Mouse (Mus musculus) liver, embryonic 14.5 days (tissue): ENCODE measurements around the gene Adgre5. TPM values are rescaled to one million over a fixed set of nuclear protein-coding genes. Genes with fewer than 3 reads are reported as not detected.

Experiments used
- ATAC-seq: fragments of 200-750 bp; cut with Nextera tagmentation; 2 replicates; pipeline ENCODE4 v1.8.0; 2017; ENCODE audit warnings: moderate number of reproducible peaks, mild to moderate bottlenecking, moderate library complexity; ENCODE audit not compliant: insufficient read depth
- DNase-seq, 3 experiments: peaks; one replicate each; pipeline ENCODE4 v3.0.0-alpha.2; 2012 to 2013; ENCODE audit warnings: low read depth in 3 of 3, low spot score in 3 of 3
- H3K27ac ChIP-seq: fragments of 300-500 bp; sonication (generic); 2 replicates; pipeline ENCODE4 v1.5.1; 2014; ENCODE audit warnings: moderate library complexity, mild to moderate bottlenecking, control low read depth, inconsistent platforms
- H3K27me3 ChIP-seq: fragments of 300-500 bp; sonication (generic); 2 replicates; pipeline ENCODE4 v1.6.1; 2014; ENCODE audit warnings: mild to moderate bottlenecking, low read length, moderate library complexity; ENCODE audit not compliant: control insufficient read depth, insufficient read depth
- H3K36me3 ChIP-seq: fragments of 300-500 bp; sonication (generic); replicated peaks from 2 replicates; pipeline ENCODE4 v1.6.1; 2014; ENCODE audit warnings: low read depth; ENCODE audit not compliant: control insufficient read depth, insufficient read depth
- H3K4me1 ChIP-seq, 2 experiments: fragments of 200-500 bp in 1 of 2; fragments of 300-500 bp in 1 of 2; sonication (generic) in 1 of 2; replicated peaks; 2 replicates each; pipeline ENCODE4 v1.6.1; 2012 to 2014; ENCODE audit warnings: antibody characterized with exemption in 1 of 2, inconsistent platforms in 1 of 2, low read length in 1 of 2; ENCODE audit not compliant: control insufficient read depth in 2 of 2, insufficient read depth in 2 of 2
- H3K4me2 ChIP-seq: fragments of 300-500 bp; sonication (generic); 2 replicates; pipeline ENCODE4 v1.6.1; 2014; ENCODE audit warnings: low read depth, mild to moderate bottlenecking, control low read depth, moderate library complexity
- H3K4me3 ChIP-seq, 2 experiments: fragments of 200-500 bp in 1 of 2; fragments of 300-500 bp in 1 of 2; sonication (generic) in 1 of 2; 2 replicates each; pipeline ENCODE4 v1.5.1; 2012 to 2014; ENCODE audit warnings: low read depth in 2 of 2, low read length in 2 of 2, mild to moderate bottlenecking in 2 of 2, control low read depth in 1 of 2, inconsistent platforms in 1 of 2, moderate library complexity in 1 of 2; ENCODE audit not compliant: insufficient read depth in 1 of 2
- H3K9ac ChIP-seq: fragments of 300-500 bp; sonication (generic); replicated peaks from 2 replicates; pipeline ENCODE4 v1.6.1; 2014; ENCODE audit warnings: mild to moderate bottlenecking, control low read depth, moderate library complexity
- H3K9me3 ChIP-seq: fragments of 300-500 bp; sonication (generic); 2 replicates; pipeline ENCODE4 v1.6.1; 2016; ENCODE audit warnings: low read length, mixed read lengths; ENCODE audit not compliant: control insufficient read depth
- CTCF ChIP-seq: IDR thresholded peaks from 2 replicates; pipeline ENCODE4 v1.5.1; 2016; ENCODE audit warnings: antibody characterized with exemption, low read depth, control low read depth
- EP300 ChIP-seq: IDR thresholded peaks from 2 replicates; pipeline ENCODE4 v1.6.1; 2016; ENCODE audit warnings: antibody characterized with exemption, low read depth
- WGBS: fragments of 180-500 bp; shearing (Covaris S2); extraction: QIAGEN DNeasy Blood & Tissue Kit; methylation state at CpG from one replicate; pipeline ENCODE4 v1.1.7; 2014; ENCODE audit not compliant: insufficient replicate concordance; 5-methylcytosine and 5-hydroxymethylcytosine counted together
- polyA plus RNA-seq, 2 experiments: library from polyadenylated mRNA; depleted of rRNA in 1 of 2; stranded (reverse) in 1 of 2; unstranded in 1 of 2; fragments of >200 nt; fragmentation: Nextera tagmentation in 1 of 2; extraction: Ambion mirVana in 1 of 2; gene quantifications; 2 replicates each; pipeline versions ENCODE4 v1.2.1 to v1.2.3; 2012 to 2014

Gene Adgre5
- polyA plus RNA-seq, 2 experiments = 8.7 to 11.3 TPM

GRCm38 (mm10) chr8:83765663-83766062, 24.5 kb upstream of the Adgre5 start:
- Histone ChIP-seq H3K27ac (no peak overlapping the region), H3K27me3 (no peaks in the 10 kb centered on the region), H3K9me3 (no peaks in the 10 kb centered on the region), H3K4me2 (no peak overlapping the region), H3K9ac (no peak overlapping the region), H3K4me1 (peaks cover 0 to 10% of the 10 kb centered on the region in 2 experiments; a peak in 2 of 4 replicates), H3K36me3 (no peaks in the 10 kb centered on the region), H3K4me3 (no peak overlapping the region)
- no peak for TF ChIP-seq CTCF
- TF ChIP-seq EP300 = no peak
- ATAC-seq = no peak
- DNase-seq = no peak

- DNase-seq = no peak
- TF ChIP-seq CTCF = no peak
- H3K4me1 ChIP-seq = peaks cover 0 to 10% of the 10 kb centered on the region in 2 experiments; a peak in 2 of 4 replicates
- H3K4me3 ChIP-seq = no peak overlapping the region
- 71% methylated on average over 2 of the region's 2 CpGs for WGBS
- H3K27me3 ChIP-seq = no peaks in the 10 kb centered on the region
- no peak for ATAC-seq
- H3K36me3 ChIP-seq = no peaks in the 10 kb centered on the region
- no peaks in the 10 kb centered on the region for H3K9me3 ChIP-seq
- no peak overlapping the region for H3K4me2 ChIP-seq
- no peak overlapping the region for H3K9ac ChIP-seq
- H3K27ac ChIP-seq = no peak overlapping the region
Observed at GRCm38 (mm10) chr8:83764717-83765116, 23.6 kb upstream of the Adgre5 start.

- no peak for ATAC-seq
Observed at GRCm38 (mm10) chr8:83764116-83764515, 23.0 kb upstream of the Adgre5 start.

GRCm38 (mm10) chr8:83759231-83759759, 18.2 kb upstream of the Adgre5 start:
- no peak overlapping the region for H3K4me3 ChIP-seq
- no peaks in the 10 kb centered on the region for H3K27me3 ChIP-seq
- TF ChIP-seq CTCF (no peak), EP300 (no peak)
- no peaks in the 10 kb centered on the region for H3K36me3 ChIP-seq
- WGBS = 67% methylated on average over 2 of the region's 2 CpGs
- H3K4me2 ChIP-seq = no peak overlapping the region
- H3K27ac ChIP-seq = no peak overlapping the region
- H3K9ac ChIP-seq = no peak overlapping the region
- no peaks in the 10 kb centered on the region for H3K4me1 ChIP-seq
- no peaks in the 10 kb centered on the region; the same call in 1 of the 2 replicates for H3K9me3 ChIP-seq
- ATAC-seq (no peak), DNase-seq (no peak)

More at GRCm38 (mm10) chr8:83764116-83764515, 23.0 kb upstream of the Adgre5 start:
- no peaks in the 10 kb centered on the region for H3K36me3 ChIP-seq
- no peak overlapping the region for H3K9ac ChIP-seq
- H3K4me3 ChIP-seq = no peak overlapping the region
- H3K27me3 ChIP-seq = no peaks in the 10 kb centered on the region
- no peaks in the 10 kb centered on the region for H3K9me3 ChIP-seq
- no peak overlapping the region for H3K4me2 ChIP-seq
- WGBS = 83% methylated on average over 8 of the region's 8 CpGs
- TF ChIP-seq EP300 (no peak), CTCF (no peak)
- peaks cover 0 to 10% of the 10 kb centered on the region in 2 experiments; a peak in 2 of 4 replicates for H3K4me1 ChIP-seq
- no peak overlapping the region for H3K27ac ChIP-seq
- DNase-seq = no peak

GRCm38 (mm10) chr8:83758298-83758697, 17.2 kb upstream of the Adgre5 start:
- Histone ChIP-seq H3K4me3 (no peak overlapping the region), H3K4me2 (no peak overlapping the region), H3K4me1 (no peaks in the 10 kb centered on the region), H3K9ac (no peak overlapping the region), H3K27me3 (no peaks in the 10 kb centered on the region), H3K9me3 (no peaks in the 10 kb centered on the region; the same call in 1 of the 2 replicates), H3K36me3 (no peaks in the 10 kb centered on the region), H3K27ac (no peak overlapping the region)
- TF ChIP-seq EP300 (no peak), CTCF (no peak)
- WGBS = 43% methylated on average over 5 of the region's 5 CpGs
- DNase-seq (no peak), ATAC-seq (no peak)
